Mouse (Mus musculus): Measurements from ENCODE around the gene Camsap2. TPM values are rescaled to one million over a fixed set of nuclear protein-coding genes. Genes with fewer than 3 reads are reported as not detected.

Camsap2 gene
- 100 to 1,000 TPM; 131 to 133 TPM for total RNA-seq (2021)
- long read RNA-seq, experiment 1, full-length matches to known transcripts: 11 of 22 reads
- long read RNA-seq, experiment 1, partial matches to known transcripts: 8 of 22 reads
- long read RNA-seq, experiment 1, other reads (novel, unspliced or antisense): 3 of 22 reads
- long read RNA-seq, experiment 2, full-length matches to known transcripts: 6 of 20 reads
- long read RNA-seq, experiment 2, partial matches to known transcripts: 4 of 20 reads
- long read RNA-seq, experiment 2, other reads (novel, unspliced or antisense): 10 of 20 reads

GRCm38 (mm10) chr1:136345454-136346372 lies at the start of gene Camsap2:
Camsap2 (minus strand) TSS chr1:136346104.
- DNase-seq (ENCODE audit: low spot score in 2 of 2): peak; percentile 93 to 96

GRCm38 (mm10) chr1:136395073-136395472 lies 49.2 kb upstream of the Camsap2 start:
- no peak for DNase-seq (ENCODE audit: low spot score in 2 of 2)

- no peak for DNase-seq (ENCODE audit: low spot score in 2 of 2)
These were observed 48.6 kb upstream of the Camsap2 start for GRCm38 (mm10) chr1:136394506-136394905.

DNA sequence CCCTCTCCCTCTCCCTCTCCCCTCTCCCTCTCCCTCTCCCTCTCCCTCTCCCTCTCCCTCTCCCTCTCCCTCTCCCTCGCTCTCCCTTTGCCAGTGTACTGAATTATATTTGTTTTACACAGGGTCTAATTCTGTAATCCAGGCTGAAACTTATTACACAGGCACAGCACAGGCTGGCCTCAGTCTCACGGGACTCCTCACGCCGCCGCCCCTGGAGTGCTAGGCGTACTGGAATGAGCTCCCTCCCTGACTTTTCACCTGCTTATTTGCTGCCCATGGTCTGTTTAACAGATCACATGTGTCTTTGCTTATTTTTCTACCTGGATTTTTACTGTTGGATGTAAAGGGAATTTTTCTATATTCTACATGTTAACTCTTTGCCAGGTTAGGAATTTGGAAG lies 41.0 kb upstream of the Camsap2 start:
- no peak for DNase-seq (ENCODE audit: low spot score in 2 of 2)

DNA sequence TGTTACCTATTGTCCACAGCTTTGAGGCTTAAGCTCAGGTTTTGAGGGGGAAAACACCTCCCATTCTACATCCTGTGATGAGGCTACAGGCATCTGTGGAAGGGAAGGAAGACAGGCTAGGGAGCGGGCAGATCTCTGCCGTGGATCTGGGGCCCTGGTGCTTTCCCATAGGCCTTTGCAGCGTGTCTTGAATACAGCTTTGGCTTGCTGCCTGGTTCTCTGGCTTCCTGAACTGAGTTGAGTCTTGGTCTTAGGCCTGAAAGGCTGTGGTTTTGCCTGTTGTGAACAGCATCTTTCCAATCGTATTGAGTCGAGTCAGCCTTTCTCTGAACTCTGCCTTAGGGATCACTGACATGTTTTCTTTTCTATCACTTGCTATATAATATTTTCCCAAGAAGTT lies 35.7 kb upstream of the Camsap2 start:
- no peak for DNase-seq (ENCODE audit: low spot score in 2 of 2)

- DNase-seq (ENCODE audit: low spot score in 2 of 2): no peak
These were observed 35.3 kb upstream of the Camsap2 start for GRCm38 (mm10) chr1:136381169-136381568.

GRCm38 (mm10) chr1:136380606-136381005 lies 34.7 kb upstream of the Camsap2 start:
- DNase-seq (ENCODE audit: low spot score in 2 of 2): no peak

DNA sequence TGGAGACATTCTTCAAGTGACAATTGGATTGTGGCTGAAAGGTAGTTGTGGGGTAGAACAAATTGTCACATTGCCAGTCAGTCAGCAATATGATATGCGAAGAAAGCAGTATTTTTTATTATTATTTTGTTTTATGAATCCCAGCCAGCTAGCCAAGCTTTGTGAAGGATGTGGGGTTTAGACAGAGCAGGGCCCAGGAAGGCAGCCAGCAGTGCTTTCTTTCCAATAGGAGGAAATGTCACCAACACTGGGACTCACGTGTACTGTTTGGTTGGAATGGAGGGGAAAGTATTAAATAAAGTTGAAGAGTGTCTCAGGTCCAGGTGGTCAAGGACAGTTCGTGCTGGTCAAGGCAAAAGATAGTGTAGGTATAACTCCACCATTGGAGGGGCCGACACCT lies 34.3 kb upstream of the Camsap2 start:
- DNase-seq (ENCODE audit: low spot score in 2 of 2): no peak

GRCm38 (mm10) chr1:136379261-136379660 lies 33.4 kb upstream of the Camsap2 start:
- no peak for DNase-seq (ENCODE audit: low spot score in 2 of 2)

GRCm38 (mm10) chr1:136365986-136366385 lies 20.1 kb upstream of the Camsap2 start:
- DNase-seq (ENCODE audit: low spot score in 2 of 2): no peak

- DNase-seq (ENCODE audit: low spot score in 2 of 2): peak; percentile 63 to 83
These were observed 18.8 kb upstream of the Camsap2 start for GRCm38 (mm10) chr1:136364711-136365110.

DNA sequence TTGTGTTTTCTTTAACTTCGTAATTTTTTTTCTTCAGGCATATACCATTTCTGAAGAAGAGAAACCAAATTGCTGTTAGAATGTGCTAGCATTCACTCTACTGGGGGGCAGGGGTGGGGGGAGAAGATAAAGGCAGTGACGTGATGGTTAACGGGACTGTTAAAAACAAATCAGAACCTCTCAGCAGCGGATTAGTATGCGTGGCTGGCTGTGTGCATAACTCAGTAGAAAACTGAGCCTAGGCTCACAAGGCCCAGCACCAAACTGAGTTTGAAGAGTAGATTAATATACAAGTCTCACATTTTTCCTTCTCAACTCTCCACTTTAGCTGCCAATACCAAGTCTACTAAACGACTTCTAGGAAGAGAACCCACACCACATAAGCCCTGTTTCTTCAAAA lies 17.1 kb upstream of the Camsap2 start:
- DNase-seq (ENCODE audit: low spot score in 2 of 2): no peak

GRCm38 (mm10) chr1:136362567-136362966 lies 16.7 kb upstream of the Camsap2 start:
- DNase-seq (ENCODE audit: low spot score in 2 of 2): peak in 1 of 2 experiments; percentile 10

DNA sequence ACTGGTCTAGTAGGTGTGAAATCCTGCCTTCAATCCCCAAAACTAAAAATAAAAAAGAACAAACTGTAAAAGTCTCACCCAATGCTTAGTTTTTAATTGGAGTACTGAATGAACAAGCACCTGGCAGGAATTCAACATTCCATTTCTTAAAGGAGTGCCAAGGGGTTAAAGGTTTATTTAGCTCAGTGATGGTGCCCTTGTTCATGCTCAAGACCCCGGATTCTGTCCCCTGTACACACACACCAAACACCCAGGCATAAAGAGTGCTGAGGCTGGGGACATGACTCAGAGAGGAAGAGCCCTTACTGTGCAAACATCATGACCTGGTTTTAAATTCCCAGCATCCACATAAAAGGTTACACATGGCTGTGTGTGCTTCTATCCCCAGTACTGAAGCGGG lies 15.5 kb upstream of the Camsap2 start:
- DNase-seq (ENCODE audit: low spot score in 2 of 2): no peak

GRCm38 (mm10) chr1:136360909-136361308 lies 15.0 kb upstream of the Camsap2 start:
- DNase-seq (ENCODE audit: low spot score in 2 of 2): no peak

- DNase-seq (ENCODE audit: low spot score in 2 of 2): no peak
These were observed 13.0 kb upstream of the Camsap2 start for GRCm38 (mm10) chr1:136358841-136359360.

- no peak for DNase-seq (ENCODE audit: low spot score in 2 of 2)
These were observed 9.7 kb upstream of the Camsap2 start for GRCm38 (mm10) chr1:136355651-136356050.

DNA sequence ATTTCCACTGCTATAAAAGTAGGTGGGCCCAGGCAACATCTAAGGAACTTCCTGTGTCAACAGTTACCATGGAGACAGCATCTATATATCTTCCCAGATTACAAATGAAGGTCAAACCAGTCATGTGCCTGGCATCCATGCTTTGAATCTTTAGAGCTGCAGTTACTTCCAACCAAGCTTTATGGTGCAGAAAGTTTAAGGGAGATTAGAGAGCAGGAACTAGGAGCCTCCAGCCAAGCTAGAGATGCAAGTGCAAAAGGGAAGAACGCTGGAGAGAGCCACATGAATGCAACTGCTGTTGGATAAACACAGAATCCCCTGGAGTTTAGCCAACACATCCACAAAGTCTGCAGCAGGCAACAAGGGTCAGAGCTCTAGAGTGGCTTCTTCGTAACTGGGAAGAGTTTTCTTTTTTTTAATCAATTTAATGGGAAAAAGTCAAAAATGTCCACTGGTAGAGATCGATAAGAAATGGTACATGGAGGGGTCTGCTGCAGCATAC lies 4.8 kb upstream of the Camsap2 start:
- no peak for DNase-seq (ENCODE audit: low spot score in 2 of 2)

DNA sequence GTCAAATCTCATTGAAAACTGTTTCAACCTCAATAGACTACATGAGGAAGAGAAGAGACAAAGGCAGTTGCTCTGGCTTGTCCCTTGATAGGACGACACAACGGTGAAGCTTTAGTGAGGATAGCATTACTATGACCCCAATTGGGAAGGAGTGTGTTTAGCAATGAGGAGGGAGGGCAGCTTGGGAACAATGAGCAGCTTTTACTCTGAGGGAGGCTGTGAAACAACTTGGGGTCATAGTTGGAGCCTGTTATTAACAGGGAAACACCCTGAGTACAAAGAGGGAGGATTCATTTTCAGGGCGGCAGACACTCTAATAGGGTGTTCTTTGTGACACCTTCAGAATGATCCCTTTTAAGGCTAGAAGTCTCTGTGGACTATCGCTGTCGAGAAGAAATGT lies 2.2 kb upstream of the Camsap2 start:
- DNase-seq (ENCODE audit: low spot score in 2 of 2): no peak

- no peak for DNase-seq (ENCODE audit: low spot score in 2 of 2)
These were observed 1.2 kb upstream of the Camsap2 start for GRCm38 (mm10) chr1:136347140-136347539.

- DNase-seq (ENCODE audit: low spot score in 2 of 2): no peak
These were observed 600 bp upstream of the Camsap2 start for GRCm38 (mm10) chr1:136346373-136347035.

Data from left cerebral cortex, adult 18-20 months (tissue).